Mouse (Mus musculus) CD4-positive, CD25-positive, alpha-beta regulatory T cell, adult 4 months (primary cell): Measurements from ENCODE around the gene Znhit6. TPM values are rescaled to one million over a fixed set of nuclear protein-coding genes. Genes with fewer than 3 reads are reported as not detected.
A peak's percentile ranks its signal among the peaks of the same experiment; 100 is the strongest.

Experiments used
- ATAC-seq: one replicate; pipeline ENCODE4 v1.8.0; 2017
- polyA plus RNA-seq, 2 experiments: library from polyadenylated mRNA; unstranded; fragments of 100-300 nt; shearing (Covaris generic); gene quantifications; one replicate each; pipeline ENCODE4 v1.2.1; 2017

The Znhit6 gene
- 10 to 100 TPM; 27.5 to 32.0 TPM for polyA plus RNA-seq

DNA sequence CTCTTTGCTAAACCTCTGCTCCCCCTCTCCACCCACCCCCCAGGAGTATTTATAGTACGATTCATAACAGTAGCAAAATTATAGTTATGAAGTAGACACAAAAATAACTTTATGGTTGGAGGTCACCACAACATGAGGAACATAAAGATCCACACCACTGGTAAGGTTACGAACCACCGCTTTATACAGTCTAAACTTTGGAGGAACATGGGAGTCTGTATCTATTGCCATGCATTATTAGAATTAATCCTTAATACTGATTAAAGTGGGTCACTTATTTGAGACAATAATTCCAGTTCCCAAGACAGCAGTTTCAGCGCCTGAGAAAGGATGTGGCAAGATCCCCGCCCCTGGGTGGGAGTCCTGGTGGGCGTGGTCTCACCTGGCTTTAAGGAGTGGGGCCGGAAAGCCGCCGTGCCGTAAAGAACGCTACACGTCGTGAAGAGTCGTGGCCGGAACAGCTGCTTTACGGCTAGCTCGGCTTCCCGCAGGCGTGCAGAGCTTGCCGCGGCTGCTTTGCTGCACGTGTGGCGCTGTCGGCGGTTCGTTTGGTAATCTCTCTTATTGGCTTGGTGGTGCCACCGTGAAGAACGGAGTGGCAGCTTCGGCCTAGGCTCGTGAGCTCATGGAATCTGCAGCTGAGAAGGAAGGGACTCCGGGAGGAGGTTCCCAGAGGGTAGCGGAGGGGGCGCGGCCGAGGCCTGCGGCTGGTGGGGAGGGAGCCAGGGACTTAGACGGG is at the start of gene Znhit6:
TSS of gene Znhit6 (plus strand) at position 463 of the 739 bp plus-strand sequence.
- ATAC-seq, result peak; percentile 93

DNA sequence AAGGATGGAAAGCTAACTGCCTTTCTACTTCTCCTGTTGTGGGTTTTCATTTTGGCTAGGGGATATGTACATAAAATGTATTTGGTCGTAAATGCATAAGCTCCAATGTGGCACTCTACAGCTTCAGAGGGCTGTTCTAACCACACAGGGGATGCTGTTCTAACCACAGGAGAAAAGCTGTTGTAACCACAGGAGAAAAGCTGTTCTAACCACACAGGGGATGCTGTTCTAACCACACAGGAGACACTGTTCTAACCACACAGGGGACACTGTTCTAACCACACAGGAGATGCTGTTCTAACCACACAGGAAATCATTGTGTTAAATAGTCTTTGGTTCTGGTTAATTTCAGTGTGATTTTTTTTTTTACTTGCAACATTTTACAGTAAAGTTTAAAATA is 38.1 kb upstream of the Znhit6 start:
- ATAC-seq, result no peak

DNA sequence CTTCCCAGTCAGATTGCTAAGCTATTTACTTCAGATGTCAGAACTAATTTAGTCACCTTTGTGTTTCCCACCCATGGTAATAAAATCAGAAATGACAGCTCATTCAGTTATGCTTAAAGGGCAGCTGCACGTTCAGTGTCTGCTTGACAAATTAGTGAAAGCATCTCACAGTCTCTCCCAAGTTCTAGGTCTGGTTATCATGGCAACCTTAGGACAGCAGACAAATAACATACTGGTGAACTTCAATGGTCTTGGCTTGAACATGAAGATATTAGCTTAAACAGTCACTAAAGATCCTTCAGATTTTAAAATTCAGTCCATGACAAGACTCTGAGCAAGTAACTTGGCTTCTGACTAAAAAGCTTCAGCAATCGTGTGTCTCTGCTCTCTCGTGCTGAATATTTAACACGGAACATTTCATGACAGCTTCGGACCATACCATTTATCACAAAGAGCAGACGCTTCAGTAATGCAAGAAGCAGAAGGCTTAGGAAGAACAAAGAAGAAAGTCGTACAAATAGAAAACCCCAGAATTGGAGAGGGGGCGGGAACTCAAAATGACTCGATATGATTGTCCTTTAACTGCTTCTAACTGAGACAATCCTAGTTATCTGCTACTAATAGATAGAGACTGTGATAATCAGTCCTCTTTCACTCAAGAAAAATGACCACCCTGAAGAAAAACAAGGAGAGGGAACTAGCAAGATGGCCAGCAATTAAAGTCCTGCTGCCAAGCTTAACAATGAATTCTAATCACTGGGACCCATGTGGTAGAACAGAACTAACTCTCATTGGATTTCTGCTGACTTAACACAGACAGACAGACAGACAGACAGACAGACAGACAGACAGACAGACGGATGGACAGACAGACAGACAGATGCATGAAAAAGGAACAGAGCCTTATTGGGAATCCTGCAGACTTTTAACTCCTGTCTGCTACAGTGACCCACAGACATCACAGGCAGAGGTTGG is 27.3 kb upstream of the Znhit6 start:
- no peak for ATAC-seq

DNA sequence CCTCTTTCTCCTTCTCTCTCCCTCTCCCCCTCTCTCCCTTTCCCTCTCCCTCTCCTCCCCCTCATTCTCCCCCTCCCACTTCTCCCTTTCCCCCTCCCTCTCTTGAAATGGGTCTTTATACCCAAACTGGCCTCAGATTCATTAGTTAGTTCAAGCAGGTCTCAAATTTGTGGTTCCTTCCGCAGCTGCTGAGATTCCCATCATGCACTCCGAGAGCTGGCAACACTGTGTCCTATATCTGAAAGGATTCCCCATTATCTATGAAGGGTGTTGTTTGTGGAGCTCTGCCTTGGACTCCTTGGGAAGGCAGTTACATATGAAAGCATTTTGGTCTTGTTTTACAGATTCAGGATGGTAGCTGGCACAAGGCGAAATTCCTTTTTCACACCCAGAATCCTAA is 25.8 kb upstream of the Znhit6 start:
- no peak for ATAC-seq

DNA sequence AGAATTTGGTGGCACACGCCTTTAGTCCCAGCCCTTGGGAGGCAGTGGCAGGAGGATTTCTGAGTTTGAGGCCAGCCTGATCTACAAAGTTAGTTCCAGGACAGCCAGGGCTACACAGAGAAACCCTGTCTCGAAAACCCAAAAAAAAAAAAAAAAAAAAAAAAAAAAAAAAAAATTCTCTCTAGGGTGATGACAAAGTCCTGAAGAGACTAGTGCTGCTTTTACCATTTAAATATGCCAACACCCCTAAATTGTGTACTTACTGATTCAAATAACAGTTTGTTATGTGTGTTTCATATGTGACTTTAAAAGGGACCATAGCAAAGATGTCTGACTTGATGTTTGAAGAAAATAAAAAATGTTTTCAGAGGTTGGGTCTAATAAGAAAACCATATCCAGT is 21.6 kb upstream of the Znhit6 start:
- no peak for ATAC-seq

DNA sequence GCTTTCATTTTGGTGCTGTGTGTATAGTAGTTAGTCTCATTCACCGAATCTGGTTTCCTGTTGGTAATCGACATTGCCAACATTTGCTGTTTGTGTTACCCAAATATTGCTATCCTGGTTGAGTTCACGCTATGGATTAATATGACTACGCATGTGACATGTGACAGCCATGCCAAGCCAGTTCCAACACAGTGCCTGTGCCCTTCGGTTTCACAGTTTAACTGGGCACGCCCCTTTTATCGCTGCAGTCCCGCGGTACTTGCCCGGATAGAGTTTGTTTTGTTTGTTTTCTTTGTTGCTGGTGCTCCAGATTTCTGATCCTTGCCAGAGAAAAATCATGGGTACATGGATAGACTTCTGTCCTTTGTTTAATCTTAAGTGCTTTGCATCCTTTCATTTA is 19.8 kb upstream of the Znhit6 start:
- no peak for ATAC-seq

DNA sequence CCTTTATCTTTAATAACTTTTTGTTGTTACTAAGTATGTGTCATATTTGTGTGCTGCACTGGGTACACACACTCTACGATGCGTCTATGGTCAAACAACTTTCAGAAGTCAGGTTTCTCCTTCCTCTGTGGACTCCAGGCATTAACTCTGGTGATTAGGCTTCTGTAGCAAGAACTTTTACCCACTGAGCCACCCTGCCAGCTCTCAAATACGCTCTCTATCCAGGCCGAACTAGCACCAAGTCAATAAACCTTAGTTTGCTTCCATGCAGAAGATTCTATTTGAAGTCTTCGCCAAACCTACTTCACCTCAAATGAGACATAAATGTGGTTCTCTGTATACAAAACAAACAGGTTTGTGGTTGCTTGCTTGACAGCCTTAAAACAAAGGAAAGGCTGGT is 16.3 kb upstream of the Znhit6 start:
- ATAC-seq, result no peak

DNA sequence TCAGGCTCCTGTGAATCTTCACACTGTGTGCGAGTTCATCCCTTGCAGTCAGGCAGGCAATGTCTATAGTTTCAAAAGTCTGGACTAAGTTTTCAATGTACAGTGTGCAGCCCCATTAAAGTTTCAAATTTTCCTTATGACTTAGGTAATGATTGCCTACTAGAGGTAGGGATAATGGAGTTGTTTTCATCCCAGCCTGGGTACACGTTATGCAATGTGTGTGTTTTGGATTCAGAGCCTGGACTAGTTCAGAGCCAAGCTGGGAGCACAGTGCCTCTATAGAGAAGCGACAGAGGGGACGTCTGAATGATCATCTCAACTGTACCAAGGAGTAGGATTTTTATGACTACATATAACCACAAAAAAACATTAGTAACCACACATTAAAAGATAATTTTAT is 15.9 kb upstream of the Znhit6 start:
- ATAC-seq, result no peak

DNA sequence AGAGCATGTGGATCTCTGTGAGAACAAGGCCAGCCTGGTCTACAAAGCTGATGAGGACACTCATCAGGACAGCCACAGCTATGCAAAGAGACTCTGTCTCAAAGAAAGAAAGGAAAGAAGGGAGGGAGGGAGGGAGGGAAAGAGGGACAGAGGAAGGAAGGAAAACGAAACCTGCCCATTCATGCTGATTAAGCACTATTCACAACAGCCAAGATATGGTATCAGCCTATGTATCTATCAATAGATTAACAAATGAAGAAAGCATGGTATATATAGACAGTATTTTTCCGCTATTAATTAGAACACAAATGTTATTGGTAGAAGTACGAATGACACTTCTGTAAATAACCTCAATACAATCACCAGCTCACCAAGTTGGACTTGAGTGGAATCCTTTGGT is 1.5 kb upstream of the Znhit6 start:
- ATAC-seq, result no peak

DNA sequence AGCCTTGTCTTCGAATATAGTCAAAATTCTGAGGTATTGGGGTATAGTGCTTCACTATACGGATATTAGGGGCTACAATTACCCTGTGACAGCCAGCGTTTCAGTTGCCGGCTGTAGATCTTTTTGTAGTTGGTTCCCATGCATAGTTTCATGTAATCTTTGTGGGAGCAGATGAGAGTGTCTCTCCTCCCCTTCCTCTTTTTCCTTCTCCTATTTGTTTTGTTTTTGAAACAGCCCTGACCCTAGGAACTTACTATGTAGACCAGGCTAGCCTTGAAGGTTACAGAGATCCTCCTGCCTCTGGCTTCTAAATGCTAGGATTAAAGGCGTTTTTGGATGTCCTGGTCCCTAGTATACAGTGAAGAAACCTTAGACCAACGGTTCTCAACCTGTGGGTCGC is 665 bp upstream of the Znhit6 start:
- ATAC-seq, result no peak

DNA sequence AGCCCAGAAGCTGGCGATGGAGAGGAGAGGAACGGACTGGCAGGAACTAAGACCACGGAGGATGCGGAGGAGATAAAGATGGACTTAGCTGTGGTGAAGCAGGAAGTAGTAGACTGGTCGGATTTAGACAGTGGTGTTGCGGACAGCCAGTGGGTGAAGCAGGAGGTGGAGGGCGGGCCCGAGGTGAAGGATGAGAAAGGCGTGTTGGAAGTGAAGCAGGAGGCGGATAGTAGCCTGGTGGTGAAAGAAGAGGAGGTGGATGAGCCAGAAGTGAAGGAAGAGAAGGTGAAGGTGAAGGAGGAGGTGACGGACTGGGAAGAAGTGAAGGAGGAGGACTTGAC is 447 bp downstream of the Znhit6 start:
- peak; percentile 34 for ATAC-seq

DNA sequence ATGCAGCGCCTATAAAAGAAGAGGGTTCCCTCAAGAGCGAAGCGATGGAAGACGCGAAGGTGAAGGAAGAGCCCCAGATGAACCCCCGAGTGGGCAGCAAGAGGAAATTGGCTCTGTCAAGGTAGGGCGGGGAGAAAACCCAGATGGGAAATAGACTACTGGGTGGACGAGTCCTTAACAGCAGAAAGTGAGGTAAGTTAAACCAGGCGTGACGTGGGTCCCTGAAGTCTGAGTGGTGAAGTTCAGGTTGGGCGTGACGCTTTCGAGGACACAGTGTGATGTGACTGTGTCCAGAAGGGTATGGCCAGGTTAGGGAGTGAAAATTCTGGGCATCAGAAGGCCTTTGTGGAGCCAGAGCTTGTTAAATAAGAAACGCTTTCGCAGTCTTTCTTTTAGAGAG is 871 bp downstream of the Znhit6 start:
- no peak for ATAC-seq

DNA sequence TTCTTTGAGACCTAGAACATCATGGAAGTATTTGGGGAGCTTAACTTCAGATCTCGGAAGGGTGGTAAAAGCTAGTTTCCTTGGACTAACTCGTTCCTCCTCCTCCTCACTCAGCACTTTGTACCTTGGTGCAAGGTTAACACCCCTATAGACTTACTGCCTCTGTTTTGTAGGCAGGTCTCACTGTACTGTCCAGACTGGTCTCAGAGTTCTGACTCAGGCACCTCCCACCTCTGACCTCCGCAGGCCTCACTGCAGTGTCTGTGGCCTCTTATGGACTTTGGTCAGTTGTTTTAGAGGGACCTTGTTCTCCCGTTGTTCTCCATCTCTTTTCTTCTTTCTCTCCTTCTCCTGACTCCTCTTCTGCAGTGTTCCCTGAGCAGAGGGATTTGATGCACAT is 7.0 kb downstream of the Znhit6 start:
- ATAC-seq, result no peak

DNA sequence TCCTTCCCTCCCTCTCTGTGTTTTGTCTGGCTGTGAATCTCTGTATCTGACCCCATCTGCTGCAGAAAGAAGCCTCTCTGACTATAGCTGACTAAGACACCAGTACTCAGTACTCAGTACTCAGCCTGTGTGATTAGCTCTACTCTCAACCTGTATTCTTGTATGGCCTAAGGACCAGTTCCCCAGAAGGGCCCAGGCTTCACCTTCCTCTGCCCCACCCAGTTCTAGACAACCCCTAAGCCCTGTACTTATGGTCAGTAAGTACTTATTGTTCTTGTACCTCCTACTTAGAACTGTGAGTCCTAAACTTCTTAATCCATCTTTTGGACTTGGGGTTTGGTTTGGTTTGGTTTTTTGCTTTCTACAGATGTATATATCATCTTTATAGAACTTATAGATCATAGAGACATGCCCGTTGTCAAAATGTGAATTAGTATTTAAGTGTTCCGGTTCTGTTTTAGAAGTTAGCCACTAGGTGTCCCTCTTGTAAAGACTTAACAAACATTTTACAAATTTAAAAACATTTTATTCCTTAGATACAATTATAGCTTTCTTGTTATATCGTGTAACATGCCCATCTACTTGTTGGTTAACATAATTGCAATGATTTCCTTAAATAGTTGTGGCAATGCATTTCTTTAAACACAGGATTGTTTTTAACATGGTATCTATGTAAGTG is 7.7 kb downstream of the Znhit6 start:
- ATAC-seq, result peak; percentile 37

DNA sequence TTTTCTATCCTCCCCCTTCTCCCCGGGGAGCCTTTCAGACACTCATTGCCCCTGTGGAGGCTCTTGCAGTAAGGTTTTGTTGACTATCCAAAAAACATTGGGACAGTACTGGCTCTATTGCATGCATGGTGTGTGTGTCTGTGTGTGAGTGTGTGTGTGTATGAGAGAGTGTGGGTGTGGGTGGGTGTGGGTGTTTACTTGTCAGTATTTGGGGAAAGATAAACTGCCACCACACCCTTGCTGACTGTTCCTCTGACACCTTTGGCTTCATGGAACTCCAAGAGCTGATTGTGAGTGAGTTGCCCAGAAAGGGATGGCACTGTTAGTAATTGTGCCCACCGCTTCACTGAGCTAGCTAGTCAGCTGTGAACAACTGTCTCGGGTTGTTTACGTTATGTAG is 14.6 kb downstream of the Znhit6 start:
- no peak for ATAC-seq

DNA sequence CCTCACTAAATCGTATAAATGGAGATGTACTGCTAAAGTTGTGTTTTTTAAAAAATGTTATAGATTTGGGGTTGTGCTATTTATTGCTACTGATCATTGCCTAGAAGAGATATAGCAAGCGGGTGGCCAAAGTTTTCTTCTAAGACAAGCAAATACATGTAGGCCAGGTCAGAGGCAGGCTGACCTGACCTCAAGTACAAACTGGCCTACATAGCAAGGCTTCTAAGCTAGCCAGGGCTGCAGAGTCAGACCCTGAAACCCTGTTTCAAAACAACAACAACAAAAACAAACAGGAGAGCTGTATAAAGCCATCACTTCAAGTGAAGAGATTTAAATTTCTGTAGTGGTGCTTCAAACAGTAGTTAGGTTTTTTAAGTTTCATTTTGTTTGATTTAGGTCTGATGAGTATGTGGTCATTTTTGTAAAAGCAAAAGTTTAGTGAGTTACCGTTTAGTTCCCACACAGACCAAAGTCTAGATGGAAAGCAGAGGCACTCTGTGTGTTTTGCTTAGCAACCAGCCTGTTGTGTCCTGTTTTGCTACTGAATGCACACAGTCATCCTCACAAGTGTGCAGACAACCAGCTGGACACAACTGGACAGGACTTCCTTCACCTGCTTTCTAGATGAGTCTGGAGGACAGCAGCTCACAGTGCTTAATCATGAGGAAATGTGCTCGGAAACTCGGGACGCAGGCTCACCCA is 16.0 kb downstream of the Znhit6 start:
- ATAC-seq, result no peak

DNA sequence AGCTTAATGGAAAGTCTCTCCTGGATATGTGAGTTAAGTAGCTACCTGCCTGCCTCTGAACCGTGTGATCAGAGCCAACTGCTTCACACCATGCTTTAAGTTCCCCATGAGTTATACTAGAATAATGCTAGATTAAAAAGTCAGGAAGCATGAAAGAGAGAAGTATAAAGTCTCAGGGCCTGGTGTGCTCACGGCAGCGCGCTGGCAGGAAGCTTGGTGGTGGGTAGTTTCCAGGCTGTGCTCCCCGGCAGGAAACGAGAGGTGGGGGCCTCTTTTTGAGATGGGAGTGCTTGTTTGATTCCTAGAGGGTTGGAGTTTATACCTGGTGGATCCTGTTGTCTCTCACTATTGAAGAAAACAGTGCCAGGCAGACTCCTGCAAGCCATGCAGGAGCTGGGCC is 19.3 kb downstream of the Znhit6 start:
- ATAC-seq, result peak; percentile 98

DNA sequence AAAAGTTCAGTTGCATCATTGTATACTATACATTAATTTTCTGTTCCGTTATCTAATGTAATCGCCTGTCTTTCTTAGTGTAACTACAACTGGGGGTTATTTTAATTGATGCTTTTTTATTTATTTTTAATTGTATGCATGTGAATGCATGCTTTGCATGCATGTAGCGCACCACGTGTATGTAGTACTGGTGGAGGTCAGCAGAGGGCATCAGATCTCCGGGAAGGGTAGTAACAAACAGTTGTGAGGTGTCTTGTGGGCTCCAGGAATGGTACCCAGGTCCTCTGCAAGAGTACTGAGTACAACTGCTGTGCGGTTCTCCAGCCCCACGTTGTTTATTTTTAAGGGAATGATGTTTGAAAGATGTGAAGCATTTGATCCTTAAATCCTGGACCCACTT is 23.1 kb downstream of the Znhit6 start:
- no peak for ATAC-seq

DNA sequence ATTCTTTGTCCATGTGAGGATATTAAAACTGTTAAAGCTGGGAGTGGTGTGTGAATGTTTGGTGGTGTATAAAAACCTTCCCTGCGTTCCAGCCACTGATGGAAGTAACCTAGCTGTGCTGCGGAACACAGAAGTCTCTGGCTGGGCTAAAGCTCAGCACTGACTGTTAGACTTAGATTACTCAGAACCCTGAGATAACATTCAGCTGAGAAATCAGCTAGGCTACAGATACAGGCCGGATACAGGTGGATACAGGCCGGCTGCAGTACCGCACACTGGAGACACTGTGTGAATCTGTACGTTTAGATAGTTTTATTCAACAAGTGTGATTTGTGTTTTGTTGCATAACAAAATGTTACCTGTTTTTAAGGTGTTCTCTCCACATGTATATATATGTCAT is 24.8 kb downstream of the Znhit6 start:
- no peak for ATAC-seq

DNA sequence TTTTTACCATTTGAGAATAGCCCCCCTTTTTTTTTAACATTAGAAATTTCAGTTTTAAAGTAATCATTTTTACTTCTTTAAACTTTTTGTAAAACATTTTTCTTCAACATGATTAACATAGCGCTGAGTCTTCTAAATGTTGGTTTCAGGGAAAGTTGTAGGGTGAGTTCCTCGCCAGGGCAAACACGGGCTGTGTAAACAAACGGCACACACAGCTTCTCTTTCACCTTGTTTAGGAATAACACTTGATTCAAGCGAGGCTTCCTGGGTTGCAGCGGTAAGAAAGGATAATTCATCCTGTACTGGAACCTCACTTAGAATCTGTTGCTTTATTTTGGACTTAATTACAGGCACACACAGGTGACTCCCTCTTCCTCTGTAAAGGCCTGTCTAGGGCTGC is 25.3 kb downstream of the Znhit6 start:
- no peak for ATAC-seq

DNA sequence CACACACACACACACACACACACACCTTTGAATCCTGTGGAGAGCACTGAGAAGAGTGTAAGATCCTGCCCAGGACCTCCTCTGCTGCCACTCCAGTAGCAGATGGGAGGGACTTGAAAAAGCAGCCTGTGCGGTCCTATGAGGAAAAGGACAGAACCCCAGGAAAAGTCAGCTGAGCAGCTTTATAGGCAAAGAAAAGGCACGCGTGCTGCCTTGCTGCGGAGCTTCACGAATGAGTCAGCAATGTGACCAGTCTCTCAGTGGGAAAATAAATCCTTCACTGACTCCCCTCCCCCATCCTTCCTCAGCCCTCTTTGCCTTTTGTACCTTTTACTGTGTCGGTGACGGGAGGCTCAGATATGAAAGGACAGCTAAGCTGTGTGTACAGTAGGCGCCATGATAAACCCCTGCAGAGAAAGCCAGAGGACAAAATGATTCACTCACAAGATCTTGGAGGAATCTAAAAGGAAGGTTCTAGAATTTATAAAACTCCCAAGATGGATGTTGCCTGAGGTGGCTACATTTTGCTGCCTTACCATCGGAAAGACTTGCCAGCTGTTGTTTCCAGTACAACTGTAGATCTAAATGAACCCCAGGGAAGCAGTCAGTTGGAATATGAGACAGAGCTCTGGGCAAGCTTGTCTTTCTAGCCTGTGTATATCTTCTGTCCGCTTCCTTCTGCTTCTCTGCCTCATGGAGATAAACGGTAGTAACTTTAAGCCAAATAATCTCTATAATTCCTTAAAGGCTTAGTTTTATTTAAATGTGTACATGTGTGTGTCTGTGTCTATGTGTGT is 26.6 kb downstream of the Znhit6 start:
- ATAC-seq, result no peak
